31 mouse cellular contexts compared by ENCODE assay signal in the genomic region with DNA sequence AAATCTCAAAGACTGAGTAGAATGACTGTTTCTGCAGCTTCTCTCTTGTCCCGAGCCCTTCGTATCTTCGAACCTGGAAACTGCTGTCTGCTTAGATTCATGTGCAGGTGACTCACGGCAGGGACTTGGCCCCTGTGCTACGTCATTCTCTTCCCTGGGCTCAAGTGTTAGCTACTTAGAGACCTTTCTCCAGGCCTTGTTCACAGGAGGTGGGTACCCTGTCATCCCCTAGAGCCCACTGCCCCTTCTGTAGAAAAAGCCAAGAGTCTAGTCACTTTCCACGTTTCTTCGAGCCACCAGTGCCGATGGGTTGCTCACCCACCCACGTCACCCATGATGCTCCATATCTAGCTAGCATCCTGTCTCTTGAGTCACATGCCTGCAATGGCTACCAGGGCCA.
"Had no signal": no experiment of that assay in that cellular context is flagged by ENCODE, and none has a peak within 500 bp of the region (broad histone marks: within the 10 kb centered on the region; RNA-seq: fewer than 3 reads in every experiment).

No protein-coding gene starts in this region.

- DNase-seq: left cerebral cortex, postnatal 4 days; liver; liver, embryonic 13.5 days; liver, postnatal 0 days; lung, adult 18-20 months; lung, adult 2 months; lung, embryonic 14.5 days; lung, postnatal 10 days; lung, postnatal 14 days; lung, postnatal 36 days; lung, postnatal 4 days; midbrain, embryonic 14.5 days had no signal

- H3K27me3 ChIP-seq: limb, embryonic 12.5 days; limb, embryonic 13.5 days; limb, embryonic 15.5 days; liver, embryonic 12.5 days; liver, embryonic 13.5 days; liver, embryonic 15.5 days; lung, embryonic 15.5 days; megakaryocyte, embryonic 14.5 days; midbrain, embryonic 12.5 days; midbrain, embryonic 13.5 days; midbrain, embryonic 15.5 days; neural tube, embryonic 12.5 days had no signal

- H3K4me3 ChIP-seq: limb, embryonic 12.5 days; limb, embryonic 13.5 days; limb, embryonic 15.5 days; liver, embryonic 12.5 days; liver, embryonic 13.5 days; liver, embryonic 15.5 days; lung, embryonic 15.5 days; megakaryocyte, embryonic 14.5 days; midbrain, embryonic 10.5 days; midbrain, embryonic 12.5 days; midbrain, embryonic 13.5 days; midbrain, embryonic 15.5 days; myocyte; neural tube, embryonic 12.5 days had no signal

- H3K9me3 ChIP-seq: limb, embryonic 13.5 days; limb, embryonic 15.5 days; liver, embryonic 12.5 days; liver, embryonic 13.5 days; liver, embryonic 15.5 days; lung, embryonic 15.5 days; midbrain, embryonic 10.5 days; midbrain, embryonic 13.5 days; midbrain, embryonic 15.5 days had no signal

- H3K36me3 ChIP-seq: limb, embryonic 12.5 days; limb, embryonic 13.5 days; limb, embryonic 15.5 days; liver, embryonic 12.5 days; liver, embryonic 13.5 days; liver, embryonic 15.5 days; lung, embryonic 15.5 days; midbrain, embryonic 10.5 days; midbrain, embryonic 12.5 days; midbrain, embryonic 13.5 days; midbrain, embryonic 15.5 days; neural tube, embryonic 12.5 days had no signal

- H3K4me2 ChIP-seq: limb, embryonic 12.5 days; limb, embryonic 13.5 days; limb, embryonic 15.5 days; liver, embryonic 11.5 days; liver, embryonic 12.5 days; liver, embryonic 13.5 days; liver, embryonic 15.5 days; lung, embryonic 14.5 days; lung, embryonic 15.5 days; midbrain, embryonic 11.5 days; midbrain, embryonic 12.5 days; midbrain, embryonic 13.5 days; midbrain, embryonic 15.5 days; neural tube, embryonic 12.5 days had no signal

- ATAC-seq: liver, embryonic 12.5 days; liver, postnatal 0 days; lung, postnatal 0 days; midbrain, embryonic 13.5 days; midbrain, embryonic 15.5 days; midbrain, embryonic 16.5 days had no signal

- H3K4me1 ChIP-seq: limb, embryonic 12.5 days; limb, embryonic 13.5 days; limb, embryonic 15.5 days; liver, embryonic 12.5 days; liver, embryonic 13.5 days; liver, embryonic 15.5 days; lung, embryonic 15.5 days; megakaryocyte, embryonic 14.5 days; midbrain, embryonic 12.5 days had no signal

- H3K9ac ChIP-seq: limb, embryonic 12.5 days; limb, embryonic 13.5 days; limb, embryonic 15.5 days; liver, embryonic 12.5 days; liver, embryonic 13.5 days; liver, embryonic 14.5 days; liver, embryonic 15.5 days; liver, postnatal 0 days; lung, embryonic 14.5 days; lung, embryonic 15.5 days; midbrain, embryonic 12.5 days; midbrain, embryonic 13.5 days; midbrain, embryonic 15.5 days; neural tube, embryonic 12.5 days had no signal

- H3K27ac ChIP-seq: limb, embryonic 12.5 days; limb, embryonic 13.5 days; limb, embryonic 15.5 days; liver, embryonic 12.5 days; liver, embryonic 13.5 days; liver, embryonic 14.5 days; liver, embryonic 15.5 days; lung, embryonic 15.5 days; macrophage; midbrain, embryonic 10.5 days; midbrain, embryonic 12.5 days; midbrain, embryonic 13.5 days; midbrain, embryonic 15.5 days; neural tube, embryonic 12.5 days had no signal
